Mouse (Mus musculus) C3H10T1/2 (cell line): ENCODE measurements around the gene Qsox2. TPM values are rescaled to one million over a fixed set of nuclear protein-coding genes. Genes with fewer than 3 reads are reported as not detected.

Experiments used
- polyA plus RNA-seq, 2 experiments: library from polyadenylated mRNA; unstranded; fragments of >200 nt; fragmentation: generic; extraction: Trizol; gene quantifications; one replicate each; pipeline ENCODE4 v1.2.1; 2012; ENCODE audit warnings: missing spikeins in 2 of 2

The Qsox2 gene
- 1 to 10 TPM; 1.5 to 7.5 TPM for polyA plus RNA-seq

GRCm38 (mm10) chr2:26237290-26237782 lies at the start of gene Qsox2:
Qsox2 (minus strand) TSS chr2:26237525.

GRCm38 (mm10) chr2:26208126-26208789 lies 29.1 kb downstream of the Qsox2 start, which contains the start of gene Lhx3:
Lhx3 (minus strand) TSS chr2:26208289.

Other genes starting within 250 kb of the Qsox2 start
- 10 to 100 TPM; 44.8 to 51.9 TPM for gene Ubac1, start 215.8 kb downstream of the Qsox2 start, polyA plus RNA-seq
- gene Nacc2, start 114.3 kb downstream of the Qsox2 start, polyA plus RNA-seq, result 10 to 100 TPM in 1 of 2 experiments, 1 to 10 TPM in 1; 7.5 to 29.3 TPM
- under 1 TPM in 1 of 2 experiments, not detected in 1; 0.02 TPM for gene Lhx3, start 29.2 kb downstream of the Qsox2 start, polyA plus RNA-seq
- gene Ccdc187, start 57.0 kb upstream of the Qsox2 start, polyA plus RNA-seq, result not detected
- gene Gpsm1, start 78.0 kb upstream of the Qsox2 start, polyA plus RNA-seq, result 10 to 100 TPM in 1 of 2 experiments, 1 to 10 TPM in 1; 7.1 to 16.1 TPM
- gene Dnlz, start 114.6 kb upstream of the Qsox2 start, polyA plus RNA-seq, result 10 to 100 TPM; 25.1 to 33.2 TPM
- under 1 TPM in 1 of 2 experiments, not detected in 1; 0.06 TPM for gene Card9, start 123.4 kb upstream of the Qsox2 start, polyA plus RNA-seq
- 10 to 100 TPM in 1 of 2 experiments, 1 to 10 TPM in 1; 7.2 to 16.2 TPM for gene Snapc4, start 143.1 kb upstream of the Qsox2 start, polyA plus RNA-seq
- 10 to 100 TPM in 1 of 2 experiments, 1 to 10 TPM in 1; 8.2 to 41.5 TPM for gene Entr1, start 151.8 kb upstream of the Qsox2 start, polyA plus RNA-seq
- gene Pmpca, start 151.8 kb upstream of the Qsox2 start, polyA plus RNA-seq, result 10 to 100 TPM; 30.0 to 43.4 TPM
- gene Inpp5e, start 171.7 kb upstream of the Qsox2 start, polyA plus RNA-seq, result 10 to 100 TPM in 1 of 2 experiments, 1 to 10 TPM in 1; 2.1 to 15.1 TPM
- gene Sec16a, start 207.7 kb upstream of the Qsox2 start, polyA plus RNA-seq, result 10 to 100 TPM in 1 of 2 experiments, 1 to 10 TPM in 1; 4.5 to 25.2 TPM